Mouse (Mus musculus) embryonic fibroblast, embryonic 13.5 days (primary cell): ENCODE data around the gene Bend7. TPM values are rescaled to one million over a fixed set of nuclear protein-coding genes. Genes with fewer than 3 reads are reported as not detected.

Experiments used
- H3K27ac ChIP-seq: 2 replicates; pipeline ENCODE4 v1.5.1; 2012; ENCODE audit warnings: low read length, control low read depth, inconsistent platforms; ENCODE audit not compliant: insufficient read depth
- H3K4me1 ChIP-seq: 2 replicates; pipeline ENCODE4 v1.6.1; 2011; ENCODE audit warnings: low read length; ENCODE audit not compliant: control insufficient read depth, insufficient read depth
- H3K4me3 ChIP-seq: 2 replicates; pipeline ENCODE4 v1.5.1; 2011; ENCODE audit warnings: mild to moderate bottlenecking, control low read depth, low read length; ENCODE audit not compliant: insufficient read depth
- CTCF ChIP-seq: IDR thresholded peaks from 2 replicates; pipeline ENCODE4 v1.5.1; 2011; ENCODE audit warnings: mild to moderate bottlenecking, control low read depth, low read length, moderate library complexity, borderline replicate concordance; ENCODE audit not compliant: insufficient read depth
- POLR2A ChIP-seq: IDR thresholded peaks from 2 replicates; pipeline ENCODE4 v1.6.1; 2011; ENCODE audit warnings: low read depth, mild to moderate bottlenecking, control low read depth, low read length, moderate library complexity
- polyA plus RNA-seq: library from polyadenylated mRNA; stranded (reverse); fragments of >200 nt; gene quantifications from 2 replicates; pipeline ENCODE4 v1.2.4, GENCODE M21; 2011; ENCODE audit warnings: low read depth; ENCODE audit not compliant: missing spikeins, insufficient read length

Gene Bend7
- polyA plus RNA-seq, 1 experiment = not detected

DNA sequence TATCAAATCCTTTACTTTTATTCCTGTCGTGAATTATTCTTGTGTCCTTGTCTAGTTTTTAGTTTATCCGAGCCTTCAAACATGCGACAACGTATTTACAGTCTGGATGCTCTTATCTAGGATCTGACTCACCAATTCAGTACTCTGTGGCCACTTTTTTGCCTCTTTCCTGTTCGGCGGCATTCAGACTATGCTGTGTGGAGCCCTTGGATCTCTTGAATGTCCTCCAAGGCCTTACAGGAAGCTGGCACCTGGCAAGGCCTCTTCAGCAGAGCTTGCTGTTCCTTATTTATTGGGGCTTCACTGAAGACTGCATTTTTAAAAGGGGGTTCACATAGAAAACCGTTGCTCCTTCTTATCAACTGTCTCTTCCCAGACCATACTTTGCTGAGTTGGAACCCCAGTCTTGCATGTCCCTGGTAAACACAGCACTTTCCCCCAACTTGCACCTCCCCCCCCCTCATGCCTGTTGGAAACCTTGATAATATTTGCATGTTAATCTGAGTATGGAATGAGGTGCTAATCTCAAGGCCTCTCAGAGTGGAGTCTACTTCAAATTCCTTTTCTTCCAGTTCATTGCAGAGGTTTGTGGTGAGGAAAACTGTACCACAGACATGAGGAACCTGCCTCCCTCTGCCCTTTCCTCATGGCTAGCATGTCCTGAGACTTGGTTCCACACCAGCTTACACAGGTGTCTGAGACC is 18.6 kb downstream of the Bend7 start:
- TF ChIP-seq POLR2A = no peak
- no peak for TF ChIP-seq CTCF
- no peak overlapping the region for H3K27ac ChIP-seq
- H3K4me3 ChIP-seq = no peak overlapping the region
- H3K4me1 ChIP-seq = no peaks in the 10 kb centered on the region

DNA sequence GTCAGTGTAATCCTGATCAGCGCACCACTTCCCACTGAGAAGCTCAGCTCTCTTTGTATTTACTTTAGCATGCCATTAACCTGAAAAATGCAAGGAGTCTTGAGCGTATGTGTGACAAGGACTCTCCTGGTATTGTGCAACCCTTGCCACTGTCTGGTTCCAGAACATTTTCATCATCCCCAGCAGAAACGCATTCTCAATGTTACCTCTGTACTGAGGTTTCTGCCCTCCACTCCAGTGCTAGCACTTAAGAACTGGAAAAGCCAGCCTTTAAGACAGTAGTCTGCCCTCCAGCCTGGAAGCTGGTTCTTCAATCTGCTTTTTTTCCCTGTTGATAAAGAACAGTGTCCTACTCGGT is 19.1 kb downstream of the Bend7 start:
- TF ChIP-seq POLR2A (no peak), CTCF (no peak)
- no peaks in the 10 kb centered on the region for H3K4me1 ChIP-seq
- no peak overlapping the region for H3K4me3 ChIP-seq
- H3K27ac ChIP-seq = no peak overlapping the region

DNA sequence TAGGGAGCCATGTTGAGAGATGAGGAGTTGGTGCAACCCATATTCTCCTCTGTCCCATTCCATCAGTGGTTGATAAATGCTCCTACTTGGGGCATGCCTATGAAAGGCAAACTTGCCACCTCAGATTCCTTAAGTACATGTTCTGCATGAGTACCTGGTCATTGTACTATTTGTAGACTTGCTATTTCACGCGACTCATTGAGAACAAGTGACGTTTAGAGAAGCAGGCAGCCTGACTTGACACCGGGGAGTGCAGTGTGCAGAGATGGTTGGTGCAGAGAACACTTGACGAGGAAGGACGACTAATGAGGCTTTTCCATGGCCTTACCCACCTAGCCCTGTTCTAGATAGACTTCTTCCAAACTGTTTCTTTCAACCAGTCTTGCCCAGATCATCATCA is 34.3 kb downstream of the Bend7 start:
- TF ChIP-seq CTCF = no peak
- Histone ChIP-seq H3K4me1 (no peaks in the 10 kb centered on the region), H3K4me3 (no peak overlapping the region), H3K27ac (no peak overlapping the region)

DNA sequence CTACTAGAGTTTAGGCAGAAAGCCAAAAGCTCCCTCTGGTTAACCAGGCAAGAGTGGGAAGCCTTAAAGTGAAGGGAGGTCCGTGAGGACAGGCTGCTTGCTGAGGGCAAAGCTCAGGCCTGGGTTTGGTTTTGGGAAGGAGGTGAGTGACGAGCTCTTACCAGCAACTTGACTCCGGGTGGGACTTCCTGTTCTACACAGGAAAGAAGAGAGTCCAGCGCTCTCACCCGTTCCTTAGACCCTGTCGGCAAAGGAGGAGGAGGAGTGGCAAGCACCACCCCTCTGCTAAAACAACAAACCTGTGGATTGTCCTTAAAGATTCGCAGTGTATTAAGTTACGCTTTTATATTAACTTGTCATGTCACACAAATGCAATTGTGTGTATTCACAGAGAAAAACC is 38.1 kb downstream of the Bend7 start:
- TF ChIP-seq POLR2A = no peak
- no peak for TF ChIP-seq CTCF
- no peaks in the 10 kb centered on the region for H3K4me1 ChIP-seq
- H3K4me3 ChIP-seq = no peak overlapping the region
- no peak overlapping the region for H3K27ac ChIP-seq

DNA sequence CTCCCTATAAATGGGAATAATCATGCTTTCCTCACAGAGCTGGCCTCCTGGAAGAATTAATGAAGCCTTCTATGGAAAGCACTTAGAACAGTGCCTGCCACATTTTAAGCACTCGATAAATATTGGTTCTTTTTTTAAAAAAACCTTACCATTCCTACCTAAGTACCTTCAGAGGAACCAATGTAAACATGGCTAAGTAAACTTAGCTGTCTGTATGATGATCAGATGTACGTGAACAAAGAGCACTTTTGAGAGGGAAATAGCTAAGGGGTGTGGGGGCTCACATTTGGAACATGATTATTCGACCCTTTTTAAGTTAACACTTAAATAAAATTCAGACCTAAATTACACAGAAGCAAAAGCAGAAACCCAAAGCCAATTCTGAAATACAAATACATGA is 39.6 kb downstream of the Bend7 start:
- TF ChIP-seq POLR2A (no peak), CTCF (no peak)
- Histone ChIP-seq H3K27ac (no peak overlapping the region), H3K4me1 (no peaks in the 10 kb centered on the region), H3K4me3 (no peak overlapping the region)

DNA sequence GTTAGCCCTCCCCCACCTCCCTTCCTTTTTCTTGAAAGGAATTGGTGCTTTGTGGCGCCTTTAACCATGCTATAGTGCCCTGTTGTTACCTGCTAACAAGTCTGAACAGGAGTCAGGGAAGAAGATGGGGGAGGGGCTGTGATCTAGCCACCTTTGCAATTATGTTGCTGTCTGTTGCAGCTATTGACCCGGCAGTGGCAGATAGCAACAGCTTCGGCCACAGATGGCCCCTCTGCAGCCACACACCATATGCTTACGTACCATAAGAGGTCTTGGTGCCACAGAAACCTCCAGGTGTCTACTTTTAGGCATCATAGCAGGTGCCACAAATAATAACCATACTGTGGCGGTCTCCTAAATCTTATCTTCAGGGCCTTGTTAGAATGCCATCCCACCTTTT is 43.1 kb downstream of the Bend7 start:
- no peak overlapping the region for H3K4me3 ChIP-seq
- no peaks in the 10 kb centered on the region for H3K4me1 ChIP-seq
- no peak for TF ChIP-seq CTCF
- TF ChIP-seq POLR2A = no peak
- no peak overlapping the region for H3K27ac ChIP-seq

DNA sequence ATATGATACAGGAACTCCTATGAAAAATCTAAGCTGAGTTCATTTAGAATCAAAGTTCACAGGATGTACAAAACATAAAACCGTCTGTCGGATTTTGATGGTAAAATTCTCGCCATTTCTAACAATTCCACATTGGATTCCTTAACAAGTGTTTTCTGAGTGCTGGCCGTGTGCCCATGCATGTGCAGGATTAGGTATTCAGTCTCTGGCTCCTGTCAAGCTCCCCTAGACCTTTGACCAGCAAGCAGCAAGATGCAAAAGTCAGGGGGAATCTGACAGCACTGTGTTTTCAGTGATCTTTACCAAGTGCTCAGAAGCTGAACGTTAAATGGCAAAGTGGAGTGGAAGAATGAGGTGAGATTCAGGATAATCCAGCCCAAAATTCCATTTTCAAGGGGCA is 44.3 kb downstream of the Bend7 start:
- no peak for TF ChIP-seq POLR2A
- TF ChIP-seq CTCF = no peak
- H3K4me3 ChIP-seq = no peak overlapping the region
- no peaks in the 10 kb centered on the region for H3K4me1 ChIP-seq
- H3K27ac ChIP-seq = no peak overlapping the region

DNA sequence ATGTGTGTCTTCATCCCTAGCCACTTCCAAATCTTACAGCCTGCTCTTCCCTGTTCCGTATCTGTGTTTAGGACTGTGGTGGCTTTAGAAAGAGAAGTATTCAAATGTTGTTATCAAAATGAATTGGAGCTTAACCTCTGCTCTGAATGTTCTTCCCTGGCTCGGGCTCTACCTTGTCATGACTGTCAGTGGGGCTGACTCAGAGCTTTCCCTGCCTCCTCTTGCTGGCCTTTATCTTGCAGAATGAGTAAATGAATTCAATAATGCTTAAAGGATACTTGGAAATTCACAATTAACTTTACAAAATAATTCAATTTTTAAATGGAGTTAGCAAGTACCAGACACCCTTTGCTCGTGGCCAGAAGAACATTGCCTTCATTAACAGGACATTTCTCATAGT is 46.4 kb downstream of the Bend7 start:
- H3K4me1 ChIP-seq = no peaks in the 10 kb centered on the region
- TF ChIP-seq CTCF (no peak), POLR2A (no peak)

DNA sequence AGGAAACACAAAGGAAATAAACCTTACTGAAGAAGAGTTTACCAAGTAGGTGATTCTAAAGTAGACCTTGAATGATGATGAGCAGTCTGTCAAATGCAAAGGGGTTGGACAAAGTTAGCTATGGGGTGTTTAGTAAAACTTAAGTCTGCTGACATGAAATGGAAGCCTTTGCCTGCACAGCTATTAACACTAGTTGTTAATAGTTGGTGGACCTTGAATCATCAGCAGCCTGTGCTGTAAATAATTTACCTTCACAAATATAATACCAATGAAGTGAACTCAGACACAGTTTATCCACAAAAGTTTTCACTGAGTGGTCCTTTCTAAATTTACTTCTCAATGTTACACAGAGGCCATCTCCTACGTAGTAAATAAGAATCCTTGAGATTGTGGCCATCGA is 52.7 kb downstream of the Bend7 start:
- TF ChIP-seq CTCF (no peak), POLR2A (no peak)
- Histone ChIP-seq H3K4me1 (no peaks in the 10 kb centered on the region), H3K4me3 (no peak overlapping the region), H3K27ac (no peak overlapping the region)

More for the DNA sequence above, 46.4 kb downstream of the Bend7 start:
- H3K27ac ChIP-seq = no peak overlapping the region
- no peak overlapping the region for H3K4me3 ChIP-seq

DNA sequence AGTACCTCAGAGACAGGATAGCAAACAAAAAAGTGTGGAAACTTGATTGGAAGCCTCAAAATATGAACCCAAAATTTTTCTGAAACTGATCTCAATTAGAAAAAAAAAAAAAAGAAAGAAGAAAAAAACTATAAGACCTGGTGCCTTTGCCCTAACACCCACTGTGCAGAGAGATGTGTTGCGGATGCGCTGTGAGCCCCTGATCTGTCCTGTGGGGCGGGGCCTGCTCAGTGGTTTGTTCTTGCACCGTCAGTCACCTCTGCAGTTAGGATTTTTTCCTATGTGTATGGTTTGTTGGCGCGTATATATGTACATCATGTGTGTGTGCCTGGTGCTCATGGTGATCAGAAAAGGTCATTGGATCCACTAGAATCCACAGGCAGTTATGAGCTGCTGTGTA is 56.3 kb downstream of the Bend7 start:
- H3K4me3 ChIP-seq = no peak overlapping the region
- H3K27ac ChIP-seq = no peak overlapping the region
- no peak for TF ChIP-seq POLR2A
- no peaks in the 10 kb centered on the region for H3K4me1 ChIP-seq

DNA sequence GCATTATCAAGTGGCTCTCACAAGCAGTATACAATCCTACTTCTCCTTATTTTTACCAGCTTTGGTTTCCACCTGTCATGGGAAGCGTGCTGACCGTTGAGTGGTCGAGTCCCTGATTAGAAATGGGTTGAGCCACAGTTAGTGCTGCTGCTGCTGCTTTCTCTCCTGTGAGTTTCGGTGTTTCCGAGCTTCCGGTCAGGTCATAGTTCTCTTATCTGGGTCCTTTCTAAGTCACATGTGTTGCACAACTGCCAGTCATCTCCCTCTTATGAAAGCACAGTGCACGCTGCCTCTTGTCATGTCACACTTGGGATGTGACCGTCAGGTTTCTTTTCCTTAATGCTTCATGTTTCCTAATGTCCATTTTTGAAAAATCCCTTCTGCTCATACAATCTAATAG is 59.7 kb downstream of the Bend7 start:
- H3K27ac ChIP-seq = no peak overlapping the region
- H3K4me3 ChIP-seq = no peak overlapping the region
- TF ChIP-seq CTCF (no peak), POLR2A (no peak)
- peaks cover 3% of the 10 kb centered on the region; the same call in 1 of the 2 replicates for H3K4me1 ChIP-seq
